Mouse (Mus musculus) midbrain, embryonic 10.5 days (tissue): ENCODE measurements around the gene Gbx2. TPM values are rescaled to one million over a fixed set of nuclear protein-coding genes. Genes with fewer than 3 reads are reported as not detected.
A peak's percentile ranks its signal among the peaks of the same experiment; 100 is the strongest.

ENCODE experiments used
- DNase-seq: peaks from one replicate; pipeline ENCODE4 v3.0.0-alpha.2; 2017; ENCODE audit warnings: low spot score
- H3K27ac ChIP-seq: fragments of 300-500 bp; sonication (generic); replicated peaks from 2 replicates; pipeline ENCODE4 v1.5.1; 2016; ENCODE audit warnings: mild to moderate bottlenecking
- H3K27me3 ChIP-seq: fragments of 300-500 bp; sonication (generic); 2 replicates; pipeline ENCODE4 v1.6.1; 2016; ENCODE audit warnings: low read depth, mild to moderate bottlenecking; ENCODE audit not compliant: poor library complexity, severe bottlenecking
- H3K36me3 ChIP-seq: fragments of 300-500 bp; sonication (generic); 2 replicates; pipeline ENCODE4 v1.6.1; 2016; ENCODE audit warnings: mild to moderate bottlenecking, moderate library complexity
- H3K4me1 ChIP-seq: fragments of 300-500 bp; sonication (generic); 2 replicates; pipeline ENCODE4 v1.6.1; 2016
- H3K4me3 ChIP-seq: fragments of 300-500 bp; sonication (generic); 2 replicates; pipeline ENCODE4 v1.5.1; 2016; ENCODE audit warnings: mild to moderate bottlenecking, moderate library complexity
- H3K9me3 ChIP-seq: fragments of 300-500 bp; sonication (generic); replicated peaks from 2 replicates; pipeline ENCODE4 v1.6.1; 2016; ENCODE audit warnings: mild to moderate bottlenecking
- WGBS: fragments of 180-500 bp; shearing (Covaris S2); methylation state at CpG from one replicate; pipeline ENCODE4 v1.1.7; 2016; 5-methylcytosine and 5-hydroxymethylcytosine counted together
- polyA plus RNA-seq: library from polyadenylated mRNA; unstranded; fragments of >200 nt; fragmentation: Nextera tagmentation; extraction: Ambion mirVana; gene quantifications from 2 replicates; pipeline ENCODE4 v1.2.1, GENCODE M21; 2016

Gene Gbx2
- 3.6 and 4.6 TPM in 2 replicates for polyA plus RNA-seq

DNA sequence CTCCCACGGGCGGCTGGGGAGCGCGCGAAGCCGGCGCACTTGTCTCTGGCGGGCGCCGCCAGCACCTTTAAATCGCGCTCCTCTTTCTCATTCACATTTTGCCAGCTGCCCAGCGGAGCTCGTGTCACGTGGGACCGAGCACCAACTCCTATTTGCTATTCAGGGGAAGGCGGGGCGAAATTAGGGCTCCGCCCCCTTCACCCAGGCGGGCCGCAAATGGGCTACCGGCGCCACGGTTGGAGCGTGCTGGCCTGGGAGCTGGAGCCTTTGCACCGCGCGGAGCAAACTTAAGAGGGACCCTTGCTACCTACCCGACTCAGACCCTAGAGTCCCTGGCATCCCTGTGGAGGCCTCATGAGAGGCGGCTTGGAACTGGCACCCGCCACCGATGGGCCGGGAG is at the start of gene Gbx2:
TSS of gene Gbx2 (minus strand) at position 60 of the 400 bp plus-strand sequence.
- H3K27me3 ChIP-seq, result peaks cover 100% of the 10 kb centered on the region
- H3K4me3 ChIP-seq, result peak within 1 kb of the TSS; percentile 63
- H3K4me1 ChIP-seq, result peaks cover 92% of the 10 kb centered on the region
- H3K27ac ChIP-seq, result peak within 1 kb of the TSS; percentile 81
- peak; percentile 90 for DNase-seq
- H3K36me3 ChIP-seq, result no peaks in the 10 kb centered on the region
- H3K9me3 ChIP-seq, result no peaks in the 10 kb centered on the region
- WGBS, result under 1% methylated on average over 33 of the region's 33 CpGs

DNA sequence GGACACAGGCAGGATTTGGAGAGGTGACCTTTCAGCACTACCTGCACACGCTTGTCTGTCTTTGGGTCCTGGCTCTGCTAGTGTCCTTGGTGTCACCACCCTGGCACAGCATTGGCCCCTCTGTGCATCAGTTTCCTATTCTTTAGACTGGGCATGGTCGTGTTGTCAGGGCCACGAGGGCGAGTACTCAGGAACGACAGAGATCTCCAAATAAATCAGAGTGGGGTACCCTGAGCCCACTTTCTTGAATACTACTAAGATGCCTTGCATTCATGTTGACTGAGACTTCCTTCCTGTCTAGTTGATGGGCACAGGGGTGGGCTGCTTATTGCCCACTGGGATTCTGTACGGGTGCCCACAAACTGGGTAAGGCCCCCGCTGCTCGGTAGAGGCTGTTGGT is 46.3 kb upstream of the Gbx2 start:
- Histone ChIP-seq H3K9me3 (no peaks in the 10 kb centered on the region), H3K4me1 (peaks cover 12% of the 10 kb centered on the region), H3K27ac (no peak overlapping the region), H3K4me3 (no peak overlapping the region), H3K36me3 (no peaks in the 10 kb centered on the region), H3K27me3 (peaks cover 18% of the 10 kb centered on the region)
- DNase-seq, result no peak
- WGBS, result 90% methylated on average over 8 of the region's 8 CpGs

DNA sequence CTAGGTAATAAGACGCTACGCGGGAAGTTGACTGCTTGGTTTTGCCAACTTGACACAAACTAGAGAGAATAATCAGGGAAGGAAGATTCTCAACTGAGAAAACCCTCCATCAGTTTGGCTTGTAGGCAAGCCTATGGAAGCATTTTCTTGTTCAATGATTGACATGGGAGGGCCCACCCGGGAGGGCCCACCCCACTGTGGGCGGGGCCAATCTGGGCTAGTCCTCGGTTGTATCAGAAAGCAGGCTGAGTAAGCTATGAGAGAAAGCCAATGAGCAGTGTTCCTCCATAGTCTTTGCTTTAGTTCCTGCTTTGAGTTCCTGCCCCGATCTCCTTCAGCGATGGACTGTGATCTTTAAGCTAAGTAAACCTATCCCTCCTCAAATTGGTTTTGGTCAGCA is 45.4 kb upstream of the Gbx2 start:
- 84% methylated on average over 8 of the region's 8 CpGs for WGBS
- no peak overlapping the region for H3K27ac ChIP-seq
- no peak for DNase-seq

DNA sequence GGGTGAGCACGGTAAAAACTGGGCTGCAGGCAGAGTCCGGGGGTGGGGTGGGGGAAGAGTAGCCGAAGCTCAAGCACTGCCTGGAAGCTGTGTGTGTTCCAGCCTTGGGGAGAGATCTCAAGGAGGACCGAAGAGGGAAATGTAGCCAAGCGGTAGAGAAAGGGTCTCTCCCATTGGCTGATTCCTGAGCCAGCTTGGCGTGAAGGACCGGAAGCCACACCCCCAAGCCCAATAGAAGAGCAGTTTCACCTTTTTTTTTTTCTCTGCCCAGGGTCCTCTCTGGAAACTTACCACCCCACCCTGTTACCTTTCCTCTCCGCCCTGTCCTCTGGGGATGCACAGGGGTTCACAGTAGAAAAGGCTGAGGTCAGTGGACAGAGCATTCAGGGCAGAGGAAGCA is 43.6 kb upstream of the Gbx2 start:
- DNase-seq, result no peak
- H3K4me1 ChIP-seq, result peaks cover 12% of the 10 kb centered on the region
- H3K27ac ChIP-seq, result no peak overlapping the region
- no peak overlapping the region for H3K4me3 ChIP-seq
- no peaks in the 10 kb centered on the region for H3K36me3 ChIP-seq
- H3K9me3 ChIP-seq, result no peaks in the 10 kb centered on the region
- peaks cover 45% of the 10 kb centered on the region for H3K27me3 ChIP-seq
- 84% methylated on average over 8 of the region's 8 CpGs for WGBS

More for the DNA sequence above, 45.4 kb upstream of the Gbx2 start:
- Histone ChIP-seq H3K36me3 (no peaks in the 10 kb centered on the region), H3K4me3 (no peak overlapping the region), H3K9me3 (no peaks in the 10 kb centered on the region), H3K4me1 (peaks cover 12% of the 10 kb centered on the region), H3K27me3 (peaks cover 26% of the 10 kb centered on the region)

DNA sequence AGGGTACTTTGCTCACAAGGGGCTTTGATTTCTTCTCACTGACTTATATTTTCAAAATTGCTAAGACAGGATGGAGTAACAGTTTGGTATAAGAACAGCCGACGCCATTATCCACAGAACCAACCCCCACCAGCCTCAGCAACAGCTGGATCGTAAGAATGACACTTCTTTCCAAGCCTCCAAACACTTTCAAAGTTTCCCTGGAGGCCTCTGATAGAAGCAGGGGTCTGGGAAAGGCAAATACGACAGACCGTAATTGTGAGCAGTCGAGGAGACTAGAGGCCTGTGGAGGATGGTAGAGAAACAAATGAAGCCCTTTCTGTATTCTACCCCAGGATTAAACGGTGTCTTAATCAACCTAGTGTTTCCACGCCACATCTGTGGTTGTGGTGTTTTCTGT is 40.9 kb upstream of the Gbx2 start:
- H3K27me3 ChIP-seq, result peaks cover 72% of the 10 kb centered on the region
- no peaks in the 10 kb centered on the region for H3K36me3 ChIP-seq
- 69% methylated on average over 8 of the region's 8 CpGs for WGBS
- H3K4me3 ChIP-seq, result no peak overlapping the region
- no peak overlapping the region for H3K27ac ChIP-seq
- peaks cover 28% of the 10 kb centered on the region for H3K4me1 ChIP-seq
- H3K9me3 ChIP-seq, result no peaks in the 10 kb centered on the region
- no peak for DNase-seq

DNA sequence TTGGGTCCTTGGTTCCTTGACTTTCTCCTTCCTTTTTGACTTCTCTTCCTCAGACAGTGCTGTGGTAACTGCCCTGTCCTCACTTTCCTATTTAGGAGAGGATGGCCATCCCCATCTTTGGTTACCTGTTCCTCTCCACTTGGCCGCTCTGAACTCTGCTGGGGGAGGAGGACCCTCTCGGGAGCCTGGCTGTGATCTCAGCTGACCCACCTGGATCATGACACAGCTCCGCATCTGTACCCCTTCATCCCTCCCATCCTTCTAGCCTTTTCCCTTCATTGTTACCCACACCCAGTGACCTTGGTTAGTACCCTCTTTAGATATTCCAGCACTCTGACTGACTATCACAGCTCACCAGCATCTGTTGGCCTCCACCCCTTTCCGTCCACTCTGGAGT is 38.7 kb upstream of the Gbx2 start:
- no peak for DNase-seq
- Histone ChIP-seq H3K9me3 (no peaks in the 10 kb centered on the region), H3K4me1 (peaks cover 31% of the 10 kb centered on the region), H3K4me3 (no peak overlapping the region), H3K27ac (no peak overlapping the region), H3K36me3 (no peaks in the 10 kb centered on the region), H3K27me3 (peaks cover 89% of the 10 kb centered on the region)
- WGBS, result 90% methylated on average over 4 of the region's 4 CpGs

DNA sequence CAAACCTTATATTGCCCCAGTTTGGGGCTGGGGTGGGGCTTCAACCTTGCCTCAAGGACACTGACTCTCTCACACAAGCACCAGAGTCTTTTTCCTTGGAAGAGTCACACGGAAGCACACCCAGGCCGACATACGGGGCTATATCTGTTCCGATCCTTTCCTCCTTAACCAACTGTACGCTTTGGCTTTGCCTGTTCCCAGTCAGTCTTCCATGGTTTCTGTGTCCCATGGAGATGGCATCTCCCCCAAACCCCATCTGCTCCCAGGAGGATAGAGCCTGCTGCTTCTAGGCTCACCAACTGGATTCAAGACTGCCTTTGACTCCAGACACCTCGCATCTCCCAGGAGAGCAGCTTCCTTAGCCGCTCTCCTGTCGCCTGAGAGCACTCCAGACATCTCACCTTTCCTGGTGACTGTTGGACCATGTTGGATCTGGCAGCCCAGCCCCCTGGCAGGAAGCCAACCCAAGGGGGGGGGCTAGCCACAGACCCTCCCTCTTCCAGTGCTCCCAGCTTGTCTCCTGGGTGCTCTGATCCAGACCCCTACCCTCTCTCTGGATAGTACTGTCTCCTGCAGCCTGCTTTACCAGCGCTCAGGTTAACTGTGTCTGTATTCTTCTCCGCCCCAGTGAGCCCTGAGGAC is 38.2 kb upstream of the Gbx2 start:
- H3K4me1 ChIP-seq, result peaks cover 31% of the 10 kb centered on the region
- peak overlapping the region; percentile 73 for H3K4me3 ChIP-seq
- H3K27ac ChIP-seq, result no peak overlapping the region
- 56% methylated on average over 10 of the region's 10 CpGs for WGBS
- H3K27me3 ChIP-seq, result peaks cover 91% of the 10 kb centered on the region
- no peak for DNase-seq
- no peaks in the 10 kb centered on the region for H3K9me3 ChIP-seq
- H3K36me3 ChIP-seq, result no peaks in the 10 kb centered on the region

DNA sequence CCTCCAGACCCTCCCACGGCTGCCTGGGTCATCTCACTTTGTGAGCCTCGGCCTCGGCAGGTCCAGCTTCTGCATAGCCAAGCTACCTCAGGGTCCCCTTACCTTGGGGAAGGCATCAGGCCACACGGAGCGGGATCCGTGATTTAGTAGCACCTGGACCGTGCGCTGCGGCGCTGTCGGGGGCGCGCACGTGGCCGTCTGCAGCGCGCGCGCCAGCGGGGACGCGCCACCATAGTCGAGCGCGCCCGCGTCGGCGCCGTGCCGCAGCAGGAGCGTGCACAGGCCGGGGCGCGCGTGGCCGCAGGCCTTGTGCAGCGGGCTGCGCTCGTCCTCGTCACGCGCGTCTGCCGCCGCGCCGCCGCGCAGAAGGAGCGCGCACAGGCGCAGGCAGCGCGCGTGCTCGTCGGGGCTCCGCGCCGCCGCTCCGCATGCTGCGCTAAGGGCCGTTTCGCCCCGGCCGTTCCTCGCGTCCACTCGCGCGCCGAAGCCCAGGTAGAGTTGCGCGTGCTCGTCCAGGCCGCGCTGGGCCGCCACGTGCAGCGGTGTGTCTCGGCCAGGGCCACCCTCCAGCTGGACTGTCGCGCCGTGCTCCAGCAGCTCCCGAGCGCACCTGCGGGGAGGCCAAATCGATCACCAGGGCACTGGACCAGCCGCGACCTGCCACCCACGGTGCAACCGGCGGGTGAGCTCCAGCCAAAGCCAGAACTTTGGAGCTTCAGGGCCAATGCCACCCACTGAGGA is 37.3 kb upstream of the Gbx2 start:
- Histone ChIP-seq H3K27me3 (peaks cover 97% of the 10 kb centered on the region), H3K27ac (peak overlapping the region; percentile 72), H3K36me3 (no peaks in the 10 kb centered on the region), H3K4me3 (peak overlapping the region; percentile 73), H3K9me3 (no peaks in the 10 kb centered on the region), H3K4me1 (peaks cover 34% of the 10 kb centered on the region)
- peak; percentile 38 for DNase-seq
- under 1% methylated on average over 95 of the region's 95 CpGs for WGBS

DNA sequence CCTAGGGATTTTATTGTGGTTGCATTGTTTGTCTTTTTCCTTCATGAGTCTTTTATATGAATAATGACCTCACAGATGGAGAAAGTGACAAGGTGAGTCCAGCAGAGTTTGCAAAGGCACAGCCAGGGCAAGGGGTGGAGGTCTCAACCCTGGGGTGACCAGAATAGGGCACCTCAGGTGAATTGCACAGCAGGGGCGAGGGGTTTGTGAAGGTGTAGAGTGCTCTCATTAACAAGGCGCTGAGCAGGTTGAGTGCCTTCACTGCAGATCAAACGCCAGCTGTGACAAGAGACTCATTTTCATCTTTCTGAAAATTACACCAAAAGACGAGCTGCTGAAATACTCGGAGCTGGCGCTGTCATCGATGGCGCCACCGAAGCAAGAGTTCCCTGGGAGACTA is 36.6 kb upstream of the Gbx2 start:
- 19% methylated on average over 9 of the region's 9 CpGs for WGBS
- Histone ChIP-seq H3K27me3 (peaks cover 98% of the 10 kb centered on the region), H3K36me3 (no peaks in the 10 kb centered on the region), H3K4me1 (peaks cover 40% of the 10 kb centered on the region), H3K9me3 (no peaks in the 10 kb centered on the region), H3K4me3 (peak overlapping the region; percentile 73), H3K27ac (no peak overlapping the region)
- DNase-seq, result no peak

DNA sequence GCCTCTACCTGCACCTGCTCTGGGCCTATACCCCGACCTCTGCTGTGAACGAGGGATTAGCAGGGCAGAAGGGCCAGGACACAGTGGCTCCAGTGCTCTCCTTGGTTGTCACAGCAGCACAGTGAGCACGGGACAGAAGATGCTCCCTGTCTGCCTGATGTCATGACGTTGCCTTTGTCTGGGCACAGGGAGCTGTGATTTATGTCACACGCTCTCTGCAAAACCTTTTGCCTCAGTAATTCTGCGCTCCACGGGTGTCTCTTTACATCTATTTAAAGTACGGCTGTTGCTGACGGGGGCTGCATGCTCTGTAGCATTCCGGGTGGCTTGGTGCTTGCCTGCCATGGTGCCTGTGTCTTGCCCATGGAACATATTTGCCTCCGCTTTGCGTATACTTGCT is 33.4 kb upstream of the Gbx2 start:
- H3K4me3 ChIP-seq, result no peak overlapping the region
- H3K27ac ChIP-seq, result no peak overlapping the region
- DNase-seq, result no peak
- no peaks in the 10 kb centered on the region for H3K36me3 ChIP-seq
- H3K4me1 ChIP-seq, result peaks cover 55% of the 10 kb centered on the region
- peaks cover 98% of the 10 kb centered on the region for H3K27me3 ChIP-seq
- H3K9me3 ChIP-seq, result no peaks in the 10 kb centered on the region
- WGBS, result 73% methylated on average over 12 of the region's 12 CpGs

DNA sequence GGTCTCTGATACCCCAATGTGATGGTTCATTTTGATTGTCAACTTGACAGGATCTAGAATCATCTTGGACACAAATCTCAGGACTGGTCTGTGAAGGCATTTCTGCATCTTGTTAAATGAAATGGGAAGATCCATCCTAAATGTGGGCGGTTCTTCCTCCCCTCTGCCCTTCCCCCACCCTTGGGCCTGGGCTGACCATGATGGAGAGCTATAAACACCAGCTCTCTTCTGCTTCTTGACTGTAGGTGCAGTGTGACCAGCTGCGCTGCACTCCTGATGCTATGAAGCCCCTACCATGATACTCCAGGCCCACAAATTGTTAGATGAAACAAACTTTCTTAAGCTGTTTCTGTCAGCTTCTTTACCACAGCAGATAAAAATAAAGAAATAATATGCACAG is 32.3 kb upstream of the Gbx2 start:
- 90% methylated on average over 2 of the region's 2 CpGs for WGBS
- peaks cover 93% of the 10 kb centered on the region for H3K27me3 ChIP-seq
- H3K36me3 ChIP-seq, result no peaks in the 10 kb centered on the region
- DNase-seq, result no peak
- no peak overlapping the region for H3K27ac ChIP-seq
- peaks cover 48% of the 10 kb centered on the region for H3K4me1 ChIP-seq
- no peaks in the 10 kb centered on the region for H3K9me3 ChIP-seq
- no peak overlapping the region for H3K4me3 ChIP-seq

DNA sequence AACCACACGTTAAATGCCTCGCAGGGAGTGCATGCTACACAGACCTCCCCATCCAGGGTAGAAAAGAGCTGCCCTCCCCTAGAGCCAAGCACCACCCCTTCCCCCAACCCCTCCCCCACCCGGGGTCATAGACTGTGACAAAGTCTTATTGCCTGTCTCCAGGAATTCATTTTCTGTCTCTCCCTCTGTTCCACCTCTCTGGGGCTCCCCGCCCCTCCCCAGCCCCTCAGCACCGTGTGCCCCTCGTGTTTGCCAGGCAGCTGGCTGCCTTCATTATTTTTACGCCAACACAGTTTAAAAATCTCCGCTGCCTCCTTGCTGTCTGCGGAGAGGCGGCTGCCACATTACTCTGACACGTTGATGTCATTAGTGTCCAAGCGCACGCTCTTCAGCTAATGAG is 31.1 kb upstream of the Gbx2 start:
- Histone ChIP-seq H3K36me3 (no peaks in the 10 kb centered on the region), H3K4me3 (peak overlapping the region; percentile 28), H3K27me3 (peaks cover 90% of the 10 kb centered on the region), H3K27ac (no peak overlapping the region; the same call in 1 of the 2 replicates), H3K4me1 (peaks cover 39% of the 10 kb centered on the region), H3K9me3 (no peaks in the 10 kb centered on the region)
- DNase-seq, result peak; percentile 29
- 13% methylated on average over 13 of the region's 13 CpGs for WGBS

DNA sequence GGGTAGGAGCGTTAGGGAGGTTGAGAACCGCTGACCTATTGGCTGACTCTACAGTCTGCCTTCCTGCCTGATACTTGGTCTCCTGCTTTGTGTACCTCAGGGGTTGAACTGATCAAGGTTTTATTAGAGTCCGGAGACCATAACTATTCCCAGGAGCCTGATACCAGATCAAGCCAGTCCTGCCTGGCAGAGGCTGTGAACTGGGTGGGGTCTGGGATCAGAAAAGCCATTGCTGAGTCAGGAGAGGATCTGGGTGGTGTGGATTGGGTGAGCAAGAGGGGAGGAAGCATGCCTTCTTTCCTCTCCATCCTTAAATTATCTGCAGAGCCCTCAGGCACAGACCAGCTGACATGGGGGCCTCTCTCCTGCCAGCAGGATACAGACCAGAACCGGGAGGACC is 28.4 kb upstream of the Gbx2 start:
- Histone ChIP-seq H3K4me3 (no peak overlapping the region), H3K27me3 (peaks cover 73% of the 10 kb centered on the region), H3K27ac (no peak overlapping the region), H3K4me1 (peaks cover 32% of the 10 kb centered on the region), H3K36me3 (no peaks in the 10 kb centered on the region), H3K9me3 (no peaks in the 10 kb centered on the region)
- 85% methylated on average over 4 of the region's 4 CpGs for WGBS
- DNase-seq, result no peak
